Comparison of ENCODE assay signal across 32 mouse cellular contexts in the genomic region with DNA sequence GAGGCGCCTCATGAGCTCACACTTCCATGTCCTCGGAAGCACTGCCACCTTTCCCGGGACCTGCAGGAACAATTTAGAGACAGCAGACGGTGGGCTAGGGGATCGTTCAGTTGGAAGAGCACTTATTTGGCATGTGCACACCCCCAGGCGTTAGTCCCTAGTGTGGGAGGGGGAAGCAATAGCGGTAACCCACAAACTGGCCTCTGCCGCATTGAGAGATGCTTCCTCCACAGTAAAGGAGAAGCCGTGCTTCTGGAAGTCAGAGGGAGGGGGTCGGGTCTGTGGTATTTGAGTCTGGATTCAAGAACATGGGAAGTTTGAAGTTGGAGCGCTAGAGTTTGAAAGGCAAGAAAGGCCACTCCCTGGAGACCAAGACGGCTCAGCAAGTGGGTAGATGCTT. TPM values are rescaled to one million over a fixed set of nuclear protein-coding genes. Genes with fewer than 3 reads are reported as not detected.
DNase-seq lines count a peak whose midpoint lies in the region; ATAC-seq lines count a peak whose summit lies in the region.
"Had no signal": no experiment of that assay in that cellular context is flagged by ENCODE, and none has a peak within 500 bp of the region (broad histone marks: within the 10 kb centered on the region; RNA-seq: fewer than 3 reads in every experiment).

No protein-coding gene starts in this region.

- no peaks in the 10 kb centered on the region for H3K27me3 ChIP-seq in embryonic facial prominence, embryonic 14.5 days (replicated peaks; ENCODE audit: control insufficient read depth, insufficient read depth, low read length)
- H3K27me3 ChIP-seq in embryonic facial prominence, embryonic 10.5 days (replicated peaks; ENCODE audit: low read depth, poor library complexity, severe bottlenecking): no peaks in the 10 kb centered on the region
- H3K27me3 ChIP-seq in kidney, embryonic 16.5 days (ENCODE audit: insufficient read depth, low read length): no peaks in the 10 kb centered on the region
- H3K27me3 ChIP-seq: CH12.LX; forebrain, embryonic 13.5 days; heart, embryonic 12.5 days; hindbrain, embryonic 12.5 days; limb, embryonic 15.5 days; liver, embryonic 13.5 days; Patski had no signal

- no peak overlapping the region for H3K4me3 ChIP-seq in embryonic facial prominence, embryonic 14.5 days (ENCODE audit: low read depth, low read length)
- H3K4me3 ChIP-seq in embryonic facial prominence, embryonic 10.5 days: no peak overlapping the region
- no peak overlapping the region for H3K4me3 ChIP-seq in kidney, embryonic 16.5 days (ENCODE audit: low read length)
- H3K4me3 ChIP-seq: forebrain, embryonic 13.5 days; heart, embryonic 12.5 days; hindbrain, embryonic 12.5 days; layer of hippocampus, adult 2 months; limb, embryonic 15.5 days; liver, embryonic 13.5 days had no signal

- H3K4me2 ChIP-seq in embryonic facial prominence, embryonic 14.5 days (ENCODE audit: low read depth, low read length): 0 out of 2 replicates have a peak overlapping the region, but pooled peaks have one; percentile 10
- H3K4me2 ChIP-seq in kidney, embryonic 16.5 days (replicated peaks; ENCODE audit: low read depth, low read length): 0 out of 2 replicates have a peak overlapping the region, but pooled peaks have one; percentile 2
- H3K4me2 ChIP-seq: forebrain, embryonic 13.5 days; heart, embryonic 12.5 days; hindbrain, embryonic 12.5 days; limb, embryonic 15.5 days; liver, embryonic 13.5 days; midbrain, embryonic 11.5 days had no signal

- peak; percentile 29 for DNase-seq in embryonic facial prominence, embryonic 14.5 days (ENCODE audit: low spot score)
- no peak for DNase-seq in embryonic facial prominence, embryonic 10.5 days (ENCODE audit: low spot score)
- DNase-seq in kidney, adult 11 months: no peak
- DNase-seq in R1 (ENCODE audit: low read depth, low spot score): peak; percentile 49
- DNase-seq in layer of hippocampus, postnatal 36 days: no peak
- no peak for DNase-seq in cerebellum, adult 18-20 months
- DNase-seq: adrenal gland, postnatal 14 days; cerebellum, adult 11-12 months; heart, postnatal 14 days; kidney, postnatal 36 days; liver, embryonic 13.5 days; lung, postnatal 10 days; right cerebral cortex, postnatal 4 days; thymus, adult 18-20 months; thymus, postnatal 36 days had no signal

- H3K36me3 ChIP-seq in embryonic facial prominence, embryonic 14.5 days (ENCODE audit: control insufficient read depth, insufficient read depth, low read length): no peaks in the 10 kb centered on the region
- no peaks in the 10 kb centered on the region for H3K36me3 ChIP-seq in embryonic facial prominence, embryonic 10.5 days (replicated peaks)
- no peaks in the 10 kb centered on the region for H3K36me3 ChIP-seq in kidney, embryonic 16.5 days (ENCODE audit: insufficient read depth, low read length)
- H3K36me3 ChIP-seq: heart, embryonic 12.5 days; hindbrain, embryonic 12.5 days; limb, embryonic 15.5 days; liver, embryonic 13.5 days had no signal

- H3K4me1 ChIP-seq in embryonic facial prominence, embryonic 14.5 days (ENCODE audit: control insufficient read depth, insufficient read depth, low read length): 0 out of 2 replicates have a peak, but pooled peaks cover 6% of the 10 kb centered on the region
- H3K4me1 ChIP-seq in embryonic facial prominence, embryonic 10.5 days: peaks cover 9% of the 10 kb centered on the region
- H3K4me1 ChIP-seq in kidney, embryonic 16.5 days (ENCODE audit: insufficient read depth, low read length): peaks cover 7% of the 10 kb centered on the region; the same call in 1 of the 2 replicates
- H3K4me1 ChIP-seq: forebrain, embryonic 13.5 days; hindbrain, embryonic 12.5 days had no signal

- no peaks in the 10 kb centered on the region for H3K9me3 ChIP-seq in embryonic facial prominence, embryonic 14.5 days (ENCODE audit: control insufficient read depth, low read length)
- H3K9me3 ChIP-seq in embryonic facial prominence, embryonic 10.5 days: no peaks in the 10 kb centered on the region
- H3K9me3 ChIP-seq in kidney, embryonic 16.5 days (ENCODE audit: low read length): no peaks in the 10 kb centered on the region
- H3K9me3 ChIP-seq: forebrain, embryonic 13.5 days; hindbrain, embryonic 12.5 days; limb, embryonic 15.5 days; liver, embryonic 13.5 days had no signal

- no peak overlapping the region for H3K27ac ChIP-seq in embryonic facial prominence, embryonic 14.5 days (replicated peaks; ENCODE audit: low read depth, low read length)
- no peak overlapping the region for H3K27ac ChIP-seq in embryonic facial prominence, embryonic 10.5 days (replicated peaks)
- no peak overlapping the region for H3K27ac ChIP-seq in kidney, embryonic 16.5 days (ENCODE audit: low read length)
- H3K27ac ChIP-seq: forebrain, embryonic 13.5 days; hindbrain, embryonic 12.5 days; layer of hippocampus, adult 2 months; limb, embryonic 15.5 days; liver, embryonic 13.5 days; stomach, postnatal 0 days had no signal

- H3K9ac ChIP-seq in embryonic facial prominence, embryonic 14.5 days (ENCODE audit: low read depth, low read length): no peak overlapping the region
- no peak overlapping the region for H3K9ac ChIP-seq in kidney, embryonic 16.5 days (replicated peaks; ENCODE audit: low read length)
- H3K9ac ChIP-seq: forebrain, embryonic 13.5 days; heart, embryonic 12.5 days; hindbrain, embryonic 12.5 days; limb, embryonic 15.5 days; liver, embryonic 13.5 days had no signal

- no peak for ATAC-seq in embryonic facial prominence, embryonic 14.5 days (ENCODE audit: low read depth)
- ATAC-seq in kidney, embryonic 16.5 days (ENCODE audit: low FRiP score, low TSS enrichment): no peak
- peak; percentile 46 to 66; a peak in 3 of 4 replicates for ATAC-seq in hematopoietic stem cell, adult 5-6 weeks (replicated peaks in 1 of 2; ENCODE audit: insufficient read depth in 1 of 2, low FRiP score in 2 of 2, low TSS enrichment in 1 of 2, low read depth in 1 of 2, poor library complexity in 2 of 2, severe bottlenecking in 2 of 2)
- ATAC-seq: forebrain, embryonic 13.5 days; midbrain, embryonic 16.5 days; Patski had no signal

- WGBS in embryonic facial prominence, embryonic 14.5 days: 49% methylated on average over 12 of the region's 12 CpGs
- WGBS in embryonic facial prominence, embryonic 10.5 days: 77% methylated on average over 12 of the region's 12 CpGs
- 43% methylated on average over 12 of the region's 12 CpGs for WGBS in kidney, embryonic 16.5 days

RNA-seq across cellular contexts. Expression of a gene that starts 9.2 kb away (rescaled TPM):
- not detected in 2 replicates for polyA plus RNA-seq in embryonic facial prominence, embryonic 14.5 days (2014; fragmentation: Nextera tagmentation; extraction: Ambion mirVana)
- polyA plus RNA-seq in embryonic facial prominence, embryonic 10.5 days (2016; fragmentation: Nextera tagmentation; extraction: Ambion mirVana): 0.11 TPM in 1 of 2 replicates, not detected in the other
- 0.07 and 0.24 TPM in 2 replicates for polyA plus RNA-seq in kidney, embryonic 16.5 days (2015; fragmentation: Nextera tagmentation; extraction: Ambion mirVana)
- not detected in 2 replicates for total RNA-seq in hematopoietic stem cell, adult 5-6 weeks (2017)
- total RNA-seq in layer of hippocampus, postnatal 36 days (2021): not detected
- total RNA-seq: layer of hippocampus, adult 2 months; layer of hippocampus, postnatal 14 days; left cerebral cortex, postnatal 36 days; neutrophil, adult 5-6 weeks had no signal
- polyA plus RNA-seq: forebrain, embryonic 13.5 days; heart, embryonic 12.5 days; hindbrain, embryonic 12.5 days; liver, embryonic 13.5 days; midbrain, embryonic 11.5 days; midbrain, embryonic 16.5 days; neural tube, embryonic 11.5 days; spleen, adult 2 months had no signal

RNA-seq across cellular contexts. Expression of a gene that starts 46.8 kb away (rescaled TPM):
- polyA plus RNA-seq in embryonic facial prominence, embryonic 14.5 days (2014; fragmentation: Nextera tagmentation; extraction: Ambion mirVana): 10.6 and 17.4 TPM in 2 replicates
- polyA plus RNA-seq in embryonic facial prominence, embryonic 10.5 days (2016; fragmentation: Nextera tagmentation; extraction: Ambion mirVana): 43.7 and 46.1 TPM in 2 replicates
- polyA plus RNA-seq in kidney, embryonic 16.5 days (2015; fragmentation: Nextera tagmentation; extraction: Ambion mirVana): 26.8 and 32.1 TPM in 2 replicates
- 78.7 and 144 TPM in 2 replicates for total RNA-seq in hematopoietic stem cell, adult 5-6 weeks (2017)
- 1 to 10 TPM; 2.4 to 2.5 TPM for total RNA-seq in layer of hippocampus, postnatal 36 days (2021)

RNA-seq across cellular contexts. Expression of a gene that starts 47.1 kb away (rescaled TPM):
- polyA plus RNA-seq in embryonic facial prominence, embryonic 14.5 days (2014; fragmentation: Nextera tagmentation; extraction: Ambion mirVana): 1,344 and 1,393 TPM in 2 replicates
- 1,235 and 1,262 TPM in 2 replicates for polyA plus RNA-seq in embryonic facial prominence, embryonic 10.5 days (2016; fragmentation: Nextera tagmentation; extraction: Ambion mirVana)
- 1,111 and 1,181 TPM in 2 replicates for polyA plus RNA-seq in kidney, embryonic 16.5 days (2015; fragmentation: Nextera tagmentation; extraction: Ambion mirVana)
- 3,004 and 3,174 TPM in 2 replicates for total RNA-seq in hematopoietic stem cell, adult 5-6 weeks (2017)
- total RNA-seq in layer of hippocampus, postnatal 36 days (2021): 100 to 1,000 TPM; 561 to 565 TPM

RNA-seq across cellular contexts. Expression of a gene that starts 53.0 kb away (rescaled TPM):
- polyA plus RNA-seq in embryonic facial prominence, embryonic 14.5 days (2014; fragmentation: Nextera tagmentation; extraction: Ambion mirVana): 19.2 and 21.2 TPM in 2 replicates
- polyA plus RNA-seq in embryonic facial prominence, embryonic 10.5 days (2016; fragmentation: Nextera tagmentation; extraction: Ambion mirVana): 29.0 and 31.8 TPM in 2 replicates
- 31.9 and 37.3 TPM in 2 replicates for polyA plus RNA-seq in kidney, embryonic 16.5 days (2015; fragmentation: Nextera tagmentation; extraction: Ambion mirVana)
- total RNA-seq in hematopoietic stem cell, adult 5-6 weeks (2017): 33.3 and 46.5 TPM in 2 replicates
- total RNA-seq in layer of hippocampus, postnatal 36 days (2021): 10 to 100 TPM; 16.5 to 20.0 TPM

Comparison
In these comparisons a context has a peak if more than half of its experiments do, and no peak if none do; other contexts are left out.
1. DNase-seq: peak in embryonic facial prominence, embryonic 14.5 days (single experiment) and R1 (single experiment); none in embryonic facial prominence, embryonic 10.5 days (single experiment), kidney, adult 11 months (single experiment), layer of hippocampus, postnatal 36 days (0 of 2) and cerebellum, adult 18-20 months (0 of 2).
2. ATAC-seq: peak in hematopoietic stem cell, adult 5-6 weeks (2 of 2); none in embryonic facial prominence, embryonic 14.5 days (single experiment) and kidney, embryonic 16.5 days (single experiment).